Mouse (Mus musculus) lung, adult 2 months (tissue): ENCODE results near the gene Hoxd10.

Experiments
- CTCF ChIP-seq: fragments of 200-500 bp; IDR thresholded peaks from 2 replicates; pipeline ENCODE4 v1.5.1; 2011; ENCODE audit warnings: mild to moderate bottlenecking, low read length, control low read depth; ENCODE audit not compliant: insufficient read depth
- POLR2A ChIP-seq: fragments of 200-500 bp; IDR thresholded peaks from 2 replicates; pipeline ENCODE4 v1.6.1; 2011; ENCODE audit warnings: low read depth, mild to moderate bottlenecking, control low read depth, low read length, borderline replicate concordance; ENCODE audit errors: extremely low read depth

DNA sequence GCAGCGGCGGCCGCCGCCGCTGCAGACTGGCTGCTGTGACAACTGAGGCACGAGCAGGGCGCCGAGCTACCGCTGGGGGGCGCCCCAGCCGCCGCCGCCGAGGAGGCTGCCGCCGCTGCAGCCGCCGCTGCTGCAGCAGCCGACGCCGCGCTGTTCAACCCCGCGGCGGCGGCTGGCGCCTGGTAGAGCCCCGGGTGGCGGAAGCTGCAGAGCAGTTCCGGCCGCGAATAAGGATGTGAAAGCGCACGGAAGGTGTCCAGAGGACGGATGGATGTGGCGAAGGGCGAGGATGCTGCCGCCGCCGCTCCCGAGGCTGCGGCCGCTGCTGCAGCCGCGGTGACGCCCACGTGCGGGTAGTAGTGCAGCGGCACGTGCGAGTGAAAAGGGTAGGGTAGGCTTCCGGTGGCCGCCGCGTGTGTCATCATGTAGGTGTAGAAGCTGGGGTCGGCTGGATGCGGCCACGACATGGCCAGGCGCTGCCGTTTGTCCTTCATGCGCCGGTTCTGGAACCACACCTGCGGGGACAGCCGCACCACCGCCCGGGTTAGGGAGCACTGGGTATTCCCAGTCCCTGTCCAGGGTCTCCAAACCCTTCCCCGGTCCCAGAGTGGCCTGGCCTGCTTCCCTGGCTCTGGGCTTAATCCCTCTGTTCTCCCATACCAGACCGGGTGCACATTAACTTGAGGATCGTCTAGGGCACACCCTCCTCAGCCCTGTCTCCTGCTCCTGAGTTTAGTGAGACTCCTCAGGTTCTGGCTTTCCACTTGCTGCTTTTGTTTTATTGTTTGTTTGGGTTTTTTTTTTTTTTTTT, 35.7 kb upstream of the Hoxd10 start:
- TF ChIP-seq CTCF (no peak), POLR2A (no peak)
